Mouse (Mus musculus): ENCODE data around the gene Kcnj8. TPM values are rescaled to one million over a fixed set of nuclear protein-coding genes. Genes with fewer than 3 reads are reported as not detected.
"Not testable (repeated sequence)": the region's sequence is repeated elsewhere in the genome, so short reads cannot be mapped to it uniquely, and the experiment has no call there.

The Kcnj8 gene
- polyA plus RNA-seq, 1 experiment from 2014 or later: 35.7 TPM

GRCm38 (mm10) chr6:142524635-142525308, 46.6 kb downstream of the Kcnj8 start:
- ATAC-seq: peak; percentile 73
- Histone ChIP-seq H3K9me3 (ENCODE audit: control insufficient read depth, low read length) (no peaks in the 10 kb centered on the region), H3K27me3 (replicated peaks; ENCODE audit: control insufficient read depth, insufficient read depth, low read length) (no peaks in the 10 kb centered on the region), H3K4me3 (ENCODE audit: low read length) (no peak overlapping the region), H3K4me2 (ENCODE audit: low read depth, low read length) (no peak overlapping the region), H3K4me1 (ENCODE audit: control insufficient read depth, insufficient read depth, low read length) (no peaks in the 10 kb centered on the region), H3K36me3 (ENCODE audit: control insufficient read depth, insufficient read depth, low read length) (no peaks in the 10 kb centered on the region), H3K9ac (ENCODE audit: low read depth, low read length) (no peak overlapping the region), H3K27ac (ENCODE audit: low read length) (no peak overlapping the region)
- WGBS: 3% methylated on average over 4 of the region's 4 CpGs

DNA sequence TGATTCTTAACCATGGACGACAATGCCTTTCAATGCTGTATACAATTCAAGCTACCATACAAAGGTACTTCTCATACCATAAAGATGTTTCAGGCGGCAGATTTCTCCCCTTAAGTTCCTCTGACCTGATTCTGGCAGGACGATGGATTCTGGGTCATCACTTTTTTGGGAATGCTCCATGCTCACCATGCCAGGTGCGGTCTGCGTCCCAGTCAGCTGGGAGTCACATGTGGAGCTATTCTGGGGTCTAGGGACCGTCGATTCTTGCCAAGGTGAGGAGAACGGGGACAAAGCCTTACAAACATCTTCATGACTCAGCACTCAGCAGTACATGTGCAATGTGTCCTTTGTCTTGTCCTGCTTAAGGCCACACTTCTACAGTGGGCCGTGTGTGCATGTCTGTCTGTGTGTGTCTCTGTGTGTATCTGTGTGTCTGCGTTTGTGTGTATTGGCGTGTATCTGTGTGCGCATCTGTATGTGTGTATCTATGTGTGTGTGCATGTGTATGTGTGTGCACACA, 49.8 kb downstream of the Kcnj8 start:
- no peaks in the 10 kb centered on the region for H3K27me3 ChIP-seq (replicated peaks; ENCODE audit: control insufficient read depth, insufficient read depth, low read length)
- no peak overlapping the region for H3K4me3 ChIP-seq (ENCODE audit: low read length)
- no peak for ATAC-seq
- no peak overlapping the region for H3K4me2 ChIP-seq (ENCODE audit: low read depth, low read length)
- H3K36me3 ChIP-seq (ENCODE audit: control insufficient read depth, insufficient read depth, low read length): no peaks in the 10 kb centered on the region
- H3K9ac ChIP-seq (ENCODE audit: low read depth, low read length): no peak overlapping the region
- 83% methylated on average over 12 of the region's 12 CpGs for WGBS
- no peak overlapping the region for H3K27ac ChIP-seq (ENCODE audit: low read length)
- H3K4me1 ChIP-seq (ENCODE audit: control insufficient read depth, insufficient read depth, low read length): no peaks in the 10 kb centered on the region
- H3K9me3 ChIP-seq (ENCODE audit: control insufficient read depth, low read length): no peaks in the 10 kb centered on the region

GRCm38 (mm10) chr6:142519110-142519509, 52.3 kb downstream of the Kcnj8 start:
- 12% methylated on average over 6 of the region's 6 CpGs for WGBS
- Histone ChIP-seq H3K9ac (ENCODE audit: low read depth, low read length) (no peak overlapping the region), H3K4me2 (ENCODE audit: low read depth, low read length) (no peak overlapping the region), H3K4me1 (ENCODE audit: control insufficient read depth, insufficient read depth, low read length) (no peaks in the 10 kb centered on the region), H3K4me3 (ENCODE audit: low read length) (no peak overlapping the region), H3K9me3 (ENCODE audit: control insufficient read depth, low read length) (no peaks in the 10 kb centered on the region), H3K36me3 (ENCODE audit: control insufficient read depth, insufficient read depth, low read length) (no peaks in the 10 kb centered on the region), H3K27me3 (replicated peaks; ENCODE audit: control insufficient read depth, insufficient read depth, low read length) (no peaks in the 10 kb centered on the region), H3K27ac (ENCODE audit: low read length) (no peak overlapping the region)
- ATAC-seq: peak; percentile 53; the same call in 1 of the 2 replicates

DNA sequence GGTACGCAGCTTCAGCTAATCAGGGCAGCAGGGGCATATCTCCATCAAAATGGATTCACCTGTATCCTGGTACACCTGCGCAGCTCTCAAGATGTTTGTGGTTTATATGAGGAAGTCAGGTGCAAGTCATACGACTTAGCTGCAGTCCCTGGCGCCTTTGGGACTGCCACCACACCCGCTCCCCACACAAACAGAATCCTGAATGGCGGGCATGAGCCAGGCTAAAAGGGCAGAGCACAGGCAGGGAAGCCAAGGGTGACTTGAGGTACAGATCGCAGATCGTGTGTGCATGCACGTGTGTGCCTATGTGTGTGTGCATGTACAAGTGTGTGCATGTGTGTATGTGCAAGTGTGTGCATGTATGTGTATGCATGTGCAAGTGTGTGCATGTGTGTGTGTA, 56.0 kb downstream of the Kcnj8 start:
- H3K9me3 ChIP-seq (ENCODE audit: control insufficient read depth, low read length); H3K27ac ChIP-seq (ENCODE audit: low read length); H3K9ac ChIP-seq (ENCODE audit: low read depth, low read length); H3K27me3 ChIP-seq (replicated peaks; ENCODE audit: control insufficient read depth, insufficient read depth, low read length); H3K36me3 ChIP-seq (ENCODE audit: control insufficient read depth, insufficient read depth, low read length); ATAC-seq; H3K4me3 ChIP-seq (ENCODE audit: low read length); H3K4me2 ChIP-seq (ENCODE audit: low read depth, low read length); H3K4me1 ChIP-seq (ENCODE audit: control insufficient read depth, insufficient read depth, low read length): not testable (repeated sequence)
- WGBS: 70% methylated on average over 8 of the region's 9 CpGs

DNA sequence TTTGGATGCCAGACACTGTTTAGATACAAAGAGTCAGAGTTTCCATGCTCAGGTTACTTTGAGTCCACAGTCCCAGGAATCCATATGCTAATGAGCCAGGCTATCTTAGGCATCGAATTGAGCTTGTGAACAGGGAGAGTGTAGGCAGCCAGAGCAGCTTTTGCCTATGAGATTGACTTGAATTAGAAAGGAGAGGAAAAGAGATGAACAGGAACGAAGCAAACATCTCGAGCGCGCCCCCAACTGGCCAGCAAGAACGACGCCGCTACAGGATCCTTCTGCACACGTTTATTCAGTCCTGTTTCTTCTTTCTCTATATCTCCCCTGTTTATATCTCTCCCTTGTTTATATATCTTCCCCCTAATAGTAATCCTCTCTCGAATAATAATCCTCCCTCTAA, 56.5 kb downstream of the Kcnj8 start:
- Histone ChIP-seq H3K4me2 (ENCODE audit: low read depth, low read length) (no peak overlapping the region), H3K27me3 (replicated peaks; ENCODE audit: control insufficient read depth, insufficient read depth, low read length) (no peaks in the 10 kb centered on the region), H3K27ac (ENCODE audit: low read length) (no peak overlapping the region), H3K4me3 (ENCODE audit: low read length) (no peak overlapping the region), H3K9ac (ENCODE audit: low read depth, low read length) (no peak overlapping the region), H3K36me3 (ENCODE audit: control insufficient read depth, insufficient read depth, low read length) (no peaks in the 10 kb centered on the region), H3K4me1 (ENCODE audit: control insufficient read depth, insufficient read depth, low read length) (no peaks in the 10 kb centered on the region), H3K9me3 (ENCODE audit: control insufficient read depth, low read length) (no peaks in the 10 kb centered on the region)
- WGBS: 4% methylated on average over 10 of the region's 10 CpGs
- no peak for ATAC-seq

Other genes with a start within 250 kb of the Kcnj8 start
- gene Slco1a5, start 248.6 kb downstream of the Kcnj8 start, polyA plus RNA-seq (2015; fragmentation: Nextera tagmentation; extraction: Ambion mirVana): 0.06 TPM in 1 of 2 replicates, not detected in the other
- 13.2 and 13.4 TPM in 2 replicates for gene Pyroxd1, start 226.0 kb downstream of the Kcnj8 start, polyA plus RNA-seq (2015; fragmentation: Nextera tagmentation; extraction: Ambion mirVana)
- 16.6 and 18.0 TPM in 2 replicates for gene Recql, start 184.5 kb downstream of the Kcnj8 start, polyA plus RNA-seq (2015; fragmentation: Nextera tagmentation; extraction: Ambion mirVana)
- gene Golt1b, start 184.4 kb downstream of the Kcnj8 start, polyA plus RNA-seq (2015; fragmentation: Nextera tagmentation; extraction: Ambion mirVana): 55.9 and 59.3 TPM in 2 replicates
- 0.18 and 0.40 TPM in 2 replicates for gene Spx, start 158.2 kb downstream of the Kcnj8 start, polyA plus RNA-seq (2015; fragmentation: Nextera tagmentation; extraction: Ambion mirVana)
- gene Gys2, start 98.5 kb downstream of the Kcnj8 start, polyA plus RNA-seq (2015; fragmentation: Nextera tagmentation; extraction: Ambion mirVana): 0.69 and 1.7 TPM in 2 replicates
- 80.5 and 93.6 TPM in 2 replicates for gene Ldhb, start 63.7 kb downstream of the Kcnj8 start, polyA plus RNA-seq (2015; fragmentation: Nextera tagmentation; extraction: Ambion mirVana)
- 7.6 and 7.8 TPM in 2 replicates for gene Abcc9, start 130.7 kb upstream of the Kcnj8 start, polyA plus RNA-seq (2015; fragmentation: Nextera tagmentation; extraction: Ambion mirVana)
- gene Cmas, start 185.1 kb upstream of the Kcnj8 start, polyA plus RNA-seq (2015; fragmentation: Nextera tagmentation; extraction: Ambion mirVana): 145 and 153 TPM in 2 replicates
- gene Sult6b2, start 232.9 kb upstream of the Kcnj8 start, polyA plus RNA-seq (2015; fragmentation: Nextera tagmentation; extraction: Ambion mirVana): 49.8 and 76.7 TPM in 2 replicates

Measured in intestine, embryonic 16.5 days (tissue).